Mouse (Mus musculus): ENCODE results near the gene Dhx15. TPM values are rescaled to one million over a fixed set of nuclear protein-coding genes. Genes with fewer than 3 reads are reported as not detected.

Gene Dhx15
- polyA plus RNA-seq, 1 experiment from 2014 or later: 100 TPM

GRCm38 (mm10) chr5:52135460-52136141 is 54.7 kb downstream of the Dhx15 start:
- no peak for ATAC-seq (ENCODE audit: insufficient number of reproducible peaks, insufficient read depth, low FRiP score, low read depth)
- H3K4me3 ChIP-seq (ENCODE audit: low read depth, low read length): no peak overlapping the region
- no peaks in the 10 kb centered on the region; the same call in 1 of the 2 replicates for H3K36me3 ChIP-seq (ENCODE audit: control insufficient read depth, insufficient read depth, low read length)
- H3K27me3 ChIP-seq (ENCODE audit: control insufficient read depth, insufficient read depth, low read length): no peaks in the 10 kb centered on the region
- H3K9me3 ChIP-seq (ENCODE audit: control insufficient read depth, low read depth, low read length): no peaks in the 10 kb centered on the region
- H3K4me2 ChIP-seq (replicated peaks; ENCODE audit: low read depth, low read length): no peak overlapping the region
- no peak overlapping the region for H3K9ac ChIP-seq (replicated peaks; ENCODE audit: low read depth, low read length)
- no peak overlapping the region for H3K27ac ChIP-seq (ENCODE audit: low read length)
- WGBS: 75% methylated on average over 16 of the region's 16 CpGs
- H3K4me1 ChIP-seq (ENCODE audit: control insufficient read depth, insufficient read depth, low read length): no peaks in the 10 kb centered on the region

- Histone ChIP-seq H3K36me3 (ENCODE audit: control insufficient read depth, insufficient read depth, low read length) (no peaks in the 10 kb centered on the region), H3K9ac (replicated peaks; ENCODE audit: low read depth, low read length) (no peak overlapping the region), H3K9me3 (ENCODE audit: control insufficient read depth, low read depth, low read length) (no peaks in the 10 kb centered on the region), H3K27ac (ENCODE audit: low read length) (no peak overlapping the region), H3K4me3 (ENCODE audit: low read depth, low read length) (no peak overlapping the region), H3K4me1 (ENCODE audit: control insufficient read depth, insufficient read depth, low read length) (no peaks in the 10 kb centered on the region), H3K27me3 (ENCODE audit: control insufficient read depth, insufficient read depth, low read length) (no peaks in the 10 kb centered on the region), H3K4me2 (replicated peaks; ENCODE audit: low read depth, low read length) (no peak overlapping the region)
- ATAC-seq (ENCODE audit: insufficient number of reproducible peaks, insufficient read depth, low FRiP score, low read depth): no peak
- 88% methylated on average over 7 of the region's 7 CpGs for WGBS
Measured at GRCm38 (mm10) chr5:52132840-52133239, 57.5 kb downstream of the Dhx15 start.

- no peak for ATAC-seq (ENCODE audit: insufficient number of reproducible peaks, insufficient read depth, low FRiP score, low read depth)
- WGBS: 24% methylated on average over 9 of the region's 9 CpGs
- no peak overlapping the region for H3K4me2 ChIP-seq (replicated peaks; ENCODE audit: low read depth, low read length)
Measured at GRCm38 (mm10) chr5:52132092-52132491, 58.2 kb downstream of the Dhx15 start.

DNA sequence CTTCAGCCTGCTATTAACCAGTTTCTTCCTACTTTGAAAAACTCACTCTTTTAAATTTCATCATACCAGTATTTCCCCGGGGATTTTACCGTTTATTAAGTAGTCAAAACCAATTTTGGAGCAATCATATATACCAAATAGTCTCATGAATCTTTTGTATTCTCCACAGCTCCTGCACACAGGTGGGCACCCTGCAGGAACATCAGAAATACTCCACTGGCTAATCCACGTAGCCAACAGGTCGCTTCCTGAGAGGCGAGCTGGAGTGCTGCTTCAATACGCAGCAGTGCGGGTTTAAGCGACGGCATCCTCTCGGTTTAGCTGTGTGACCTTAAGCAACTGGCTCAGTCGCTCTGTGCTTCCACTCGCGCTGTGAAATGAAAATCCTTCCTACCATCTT is 58.9 kb downstream of the Dhx15 start:
- Histone ChIP-seq H3K36me3 (ENCODE audit: control insufficient read depth, insufficient read depth, low read length) (no peaks in the 10 kb centered on the region), H3K4me3 (ENCODE audit: low read depth, low read length) (no peak overlapping the region), H3K4me1 (ENCODE audit: control insufficient read depth, insufficient read depth, low read length) (no peaks in the 10 kb centered on the region), H3K27ac (ENCODE audit: low read length) (no peak overlapping the region; the same call in 1 of the 2 replicates), H3K27me3 (ENCODE audit: control insufficient read depth, insufficient read depth, low read length) (no peaks in the 10 kb centered on the region), H3K4me2 (replicated peaks; ENCODE audit: low read depth, low read length) (no peak overlapping the region), H3K9ac (replicated peaks; ENCODE audit: low read depth, low read length) (no peak overlapping the region), H3K9me3 (ENCODE audit: control insufficient read depth, low read depth, low read length) (no peaks in the 10 kb centered on the region)
- ATAC-seq (ENCODE audit: insufficient number of reproducible peaks, insufficient read depth, low FRiP score, low read depth): no peak
- WGBS: 86% methylated on average over 13 of the region's 13 CpGs

More at GRCm38 (mm10) chr5:52132092-52132491, 58.2 kb downstream of the Dhx15 start:
- Histone ChIP-seq H3K4me3 (ENCODE audit: low read depth, low read length) (no peak overlapping the region), H3K9ac (replicated peaks; ENCODE audit: low read depth, low read length) (no peak overlapping the region), H3K36me3 (ENCODE audit: control insufficient read depth, insufficient read depth, low read length) (no peaks in the 10 kb centered on the region), H3K27ac (ENCODE audit: low read length) (no peak overlapping the region), H3K4me1 (ENCODE audit: control insufficient read depth, insufficient read depth, low read length) (no peaks in the 10 kb centered on the region), H3K27me3 (ENCODE audit: control insufficient read depth, insufficient read depth, low read length) (no peaks in the 10 kb centered on the region), H3K9me3 (ENCODE audit: control insufficient read depth, low read depth, low read length) (no peaks in the 10 kb centered on the region)

DNA sequence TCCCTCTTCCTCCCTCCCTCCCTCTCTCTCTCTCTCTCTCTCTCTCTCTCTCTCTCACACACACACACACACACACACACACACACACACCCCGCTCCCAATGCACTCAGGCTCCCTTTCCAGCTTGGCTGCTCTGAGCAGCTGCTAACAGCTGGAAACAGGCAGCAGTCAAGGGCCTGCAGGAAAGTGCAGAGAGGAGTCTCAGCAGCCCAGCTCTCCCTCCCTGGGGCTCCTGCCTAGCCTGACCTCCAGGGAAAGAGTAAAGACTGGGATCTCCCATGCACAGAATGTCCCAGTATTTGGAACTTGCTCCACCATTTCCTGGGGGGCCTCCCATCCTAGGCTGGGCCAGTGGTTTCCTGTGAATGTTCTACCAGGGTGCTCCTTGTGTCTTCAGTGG is 59.8 kb downstream of the Dhx15 start:
- no peaks in the 10 kb centered on the region for H3K36me3 ChIP-seq (ENCODE audit: control insufficient read depth, insufficient read depth, low read length)
- no peak overlapping the region for H3K4me2 ChIP-seq (replicated peaks; ENCODE audit: low read depth, low read length)
- H3K4me1 ChIP-seq (ENCODE audit: control insufficient read depth, insufficient read depth, low read length): no peaks in the 10 kb centered on the region
- peak; percentile 66; the same call in 1 of the 2 replicates for ATAC-seq (ENCODE audit: insufficient number of reproducible peaks, insufficient read depth, low FRiP score, low read depth)
- H3K9me3 ChIP-seq (ENCODE audit: control insufficient read depth, low read depth, low read length): no peaks in the 10 kb centered on the region
- 22% methylated on average over 1 of the region's 1 CpGs for WGBS
- H3K9ac ChIP-seq (replicated peaks; ENCODE audit: low read depth, low read length): no peak overlapping the region
- no peak overlapping the region for H3K4me3 ChIP-seq (ENCODE audit: low read depth, low read length)
- peak overlapping the region; percentile 48; the same call in 1 of the 2 replicates for H3K27ac ChIP-seq (ENCODE audit: low read length)
- H3K27me3 ChIP-seq (ENCODE audit: control insufficient read depth, insufficient read depth, low read length): no peaks in the 10 kb centered on the region

GRCm38 (mm10) chr5:52126263-52126662 is 64.1 kb downstream of the Dhx15 start:
- H3K4me1 ChIP-seq (ENCODE audit: control insufficient read depth, insufficient read depth, low read length): no peaks in the 10 kb centered on the region
- H3K27me3 ChIP-seq (ENCODE audit: control insufficient read depth, insufficient read depth, low read length): no peaks in the 10 kb centered on the region
- H3K9ac ChIP-seq (replicated peaks; ENCODE audit: low read depth, low read length): no peak overlapping the region
- no peak overlapping the region for H3K4me2 ChIP-seq (replicated peaks; ENCODE audit: low read depth, low read length)
- no peak for ATAC-seq (ENCODE audit: insufficient number of reproducible peaks, insufficient read depth, low FRiP score, low read depth)
- no peak overlapping the region for H3K27ac ChIP-seq (ENCODE audit: low read length)
- H3K36me3 ChIP-seq (ENCODE audit: control insufficient read depth, insufficient read depth, low read length): no peaks in the 10 kb centered on the region
- no peaks in the 10 kb centered on the region for H3K9me3 ChIP-seq (ENCODE audit: control insufficient read depth, low read depth, low read length)
- 67% methylated on average over 7 of the region's 7 CpGs for WGBS
- no peak overlapping the region for H3K4me3 ChIP-seq (ENCODE audit: low read depth, low read length)

DNA sequence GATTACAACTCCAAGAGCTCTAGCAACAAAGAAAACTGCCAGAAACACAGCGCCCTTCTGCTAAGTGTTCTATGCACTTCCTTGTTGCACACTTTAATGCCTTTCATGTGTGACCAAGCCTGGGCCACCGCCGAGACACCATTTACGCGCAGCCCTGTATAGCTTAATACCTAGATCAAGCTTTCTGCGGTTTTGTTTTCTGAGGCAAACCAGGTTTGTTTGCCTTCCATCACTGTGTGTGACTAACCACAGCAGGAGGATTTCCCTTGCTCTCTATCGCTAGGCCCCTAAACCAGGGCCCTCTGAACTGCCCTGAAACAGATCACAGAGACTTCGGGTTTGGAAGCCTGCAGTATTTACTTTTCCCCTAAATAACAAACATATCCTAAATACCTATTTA is 64.5 kb downstream of the Dhx15 start:
- Histone ChIP-seq H3K27ac (ENCODE audit: low read length) (no peak overlapping the region), H3K9ac (replicated peaks; ENCODE audit: low read depth, low read length) (no peak overlapping the region), H3K4me2 (replicated peaks; ENCODE audit: low read depth, low read length) (no peak overlapping the region), H3K27me3 (ENCODE audit: control insufficient read depth, insufficient read depth, low read length) (no peaks in the 10 kb centered on the region), H3K9me3 (ENCODE audit: control insufficient read depth, low read depth, low read length) (no peaks in the 10 kb centered on the region), H3K36me3 (ENCODE audit: control insufficient read depth, insufficient read depth, low read length) (no peaks in the 10 kb centered on the region), H3K4me1 (ENCODE audit: control insufficient read depth, insufficient read depth, low read length) (no peaks in the 10 kb centered on the region), H3K4me3 (ENCODE audit: low read depth, low read length) (no peak overlapping the region)
- 66% methylated on average over 8 of the region's 8 CpGs for WGBS
- no peak for ATAC-seq (ENCODE audit: insufficient number of reproducible peaks, insufficient read depth, low FRiP score, low read depth)

DNA sequence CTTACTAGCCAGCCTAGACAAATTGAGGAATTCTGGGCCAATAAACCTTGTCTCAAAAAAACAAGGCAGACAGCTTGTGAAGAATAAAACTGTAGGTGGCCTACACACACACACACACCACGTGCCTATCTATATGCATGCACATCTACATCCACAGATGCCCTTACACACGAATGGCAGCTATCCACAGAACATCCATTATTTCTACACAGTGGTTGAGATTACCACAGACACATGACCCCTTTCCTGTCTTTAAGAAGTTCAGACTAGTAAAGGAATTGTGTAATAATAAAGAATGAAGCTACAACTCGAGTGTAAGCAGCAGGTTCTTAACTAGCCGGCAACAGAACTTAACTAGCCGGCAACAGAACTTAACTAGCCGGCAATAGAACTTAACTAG is 68.2 kb downstream of the Dhx15 start:
- no peak overlapping the region for H3K9ac ChIP-seq (replicated peaks; ENCODE audit: low read depth, low read length)
- no peak overlapping the region for H3K4me3 ChIP-seq (ENCODE audit: low read depth, low read length)
- ATAC-seq (ENCODE audit: insufficient number of reproducible peaks, insufficient read depth, low FRiP score, low read depth): no peak
- no peaks in the 10 kb centered on the region for H3K9me3 ChIP-seq (ENCODE audit: control insufficient read depth, low read depth, low read length)
- WGBS: 88% methylated on average over 6 of the region's 6 CpGs
- no peaks in the 10 kb centered on the region for H3K36me3 ChIP-seq (ENCODE audit: control insufficient read depth, insufficient read depth, low read length)
- H3K27me3 ChIP-seq (ENCODE audit: control insufficient read depth, insufficient read depth, low read length): no peaks in the 10 kb centered on the region
- H3K4me2 ChIP-seq (replicated peaks; ENCODE audit: low read depth, low read length): no peak overlapping the region
- H3K27ac ChIP-seq (ENCODE audit: low read length): no peak overlapping the region
- no peaks in the 10 kb centered on the region for H3K4me1 ChIP-seq (ENCODE audit: control insufficient read depth, insufficient read depth, low read length)

- H3K4me3 ChIP-seq (ENCODE audit: low read depth, low read length): no peak overlapping the region
- H3K27ac ChIP-seq (ENCODE audit: low read length): no peak overlapping the region
- ATAC-seq (ENCODE audit: insufficient number of reproducible peaks, insufficient read depth, low FRiP score, low read depth): no peak
- no peaks in the 10 kb centered on the region for H3K36me3 ChIP-seq (ENCODE audit: control insufficient read depth, insufficient read depth, low read length)
- H3K9me3 ChIP-seq (ENCODE audit: control insufficient read depth, low read depth, low read length): no peaks in the 10 kb centered on the region
- H3K9ac ChIP-seq (replicated peaks; ENCODE audit: low read depth, low read length): no peak overlapping the region
- peaks cover 4% of the 10 kb centered on the region; the same call in 1 of the 2 replicates for H3K27me3 ChIP-seq (ENCODE audit: control insufficient read depth, insufficient read depth, low read length)
- peaks cover 5% of the 10 kb centered on the region; the same call in 1 of the 2 replicates for H3K4me1 ChIP-seq (ENCODE audit: control insufficient read depth, insufficient read depth, low read length)
- WGBS: 67% methylated on average over 2 of the region's 2 CpGs
- H3K4me2 ChIP-seq (replicated peaks; ENCODE audit: low read depth, low read length): no peak overlapping the region
Measured at GRCm38 (mm10) chr5:52119822-52120221, 70.5 kb downstream of the Dhx15 start.

All from stomach, embryonic 14.5 days (tissue).